Mouse (Mus musculus) ES-Bruce4 (cell line): ENCODE measurements at regions not wholly inside any gene's neighbourhood (a gene's known extent, or its start where the extent isn't known, plus 50 kb on each side); places are given as distances from the start of the nearest gene placed in this dataset.

Experiments
- H3K27ac ChIP-seq: 2 replicates; pipeline ENCODE4 v1.5.1; 2012; ENCODE audit warnings: low read length, inconsistent platforms; ENCODE audit not compliant: insufficient read depth
- H3K27me3 ChIP-seq: 2 replicates; pipeline ENCODE4 v1.6.1; 2012; ENCODE audit warnings: mild to moderate bottlenecking, low read length, inconsistent platforms; ENCODE audit not compliant: control insufficient read depth, poor library complexity, insufficient read depth, severe bottlenecking
- H3K36me3 ChIP-seq: 2 replicates; pipeline ENCODE4 v1.6.1; 2012; ENCODE audit warnings: inconsistent platforms, mild to moderate bottlenecking, low read length, moderate library complexity; ENCODE audit not compliant: control insufficient read depth, poor library complexity, insufficient read depth, severe bottlenecking
- H3K4me1 ChIP-seq: one replicate; pipeline ENCODE4 v1.8.1; 2011; ENCODE audit warnings: low read length; ENCODE audit not compliant: control insufficient read depth, insufficient read depth
- H3K4me3 ChIP-seq: 2 replicates; pipeline ENCODE4 v1.5.1; 2011; ENCODE audit warnings: low read depth, mild to moderate bottlenecking, low read length
- H3K9ac ChIP-seq: 2 replicates; pipeline ENCODE4 v1.6.1; 2012; ENCODE audit warnings: low read depth, mild to moderate bottlenecking, inconsistent platforms; ENCODE audit not compliant: poor library complexity, severe bottlenecking
- H3K9me3 ChIP-seq: replicated peaks from 2 replicates; pipeline ENCODE4 v1.6.1; 2012; ENCODE audit warnings: mild to moderate bottlenecking, low read length, inconsistent platforms; ENCODE audit not compliant: control insufficient read depth, poor library complexity, insufficient read depth, severe bottlenecking
- CTCF ChIP-seq: IDR thresholded peaks from one replicate; pipeline ENCODE4 v1.8.1; 2011; ENCODE audit warnings: low read depth, low read length
- EP300 ChIP-seq: IDR thresholded peaks from 2 replicates; pipeline ENCODE4 v1.6.1; 2011; ENCODE audit warnings: low read depth, low read length; ENCODE audit not compliant: insufficient read depth
- POLR2A ChIP-seq: IDR thresholded peaks from one replicate; pipeline ENCODE4 v1.8.1; 2011; ENCODE audit warnings: low read length; ENCODE audit not compliant: insufficient read depth

DNA sequence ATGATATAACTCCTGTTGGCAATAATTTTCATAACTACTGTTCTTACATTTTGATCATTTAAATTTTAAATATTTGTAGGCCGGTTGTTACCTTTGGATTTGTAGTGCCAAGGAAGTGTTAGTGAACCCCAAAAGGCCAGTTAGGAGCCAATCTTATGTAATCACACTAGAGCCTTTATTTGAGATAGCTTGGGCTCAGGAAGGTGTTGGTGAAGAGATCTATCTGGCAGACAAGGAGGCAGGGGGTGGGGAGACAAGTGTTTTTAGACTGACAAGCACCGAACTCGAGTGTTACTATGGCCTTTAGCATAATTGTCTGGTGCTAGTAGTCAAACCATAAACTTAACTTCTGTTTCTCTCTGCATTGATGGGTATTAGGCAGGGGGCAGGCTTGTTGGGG lies 198.0 kb upstream of the Sema3a start:
- TF ChIP-seq POLR2A (no peak), EP300 (no peak), CTCF (no peak)
- Histone ChIP-seq H3K9me3 (no peaks in the 10 kb centered on the region), H3K4me3 (no peak overlapping the region), H3K4me1 (no peaks in the 10 kb centered on the region), H3K27ac (no peak overlapping the region), H3K27me3 (no peaks in the 10 kb centered on the region; the same call in 1 of the 2 replicates), H3K36me3 (no peaks in the 10 kb centered on the region), H3K9ac (no peak overlapping the region)

GRCm38 (mm10) chr5:12937052-12937451 lies 188.2 kb upstream of the Sema3a start:
- no peak overlapping the region for H3K4me3 ChIP-seq
- H3K9ac ChIP-seq = no peak overlapping the region
- no peaks in the 10 kb centered on the region for H3K4me1 ChIP-seq
- no peaks in the 10 kb centered on the region for H3K27me3 ChIP-seq
- no peaks in the 10 kb centered on the region for H3K36me3 ChIP-seq
- H3K9me3 ChIP-seq = no peaks in the 10 kb centered on the region; the same call in 1 of the 2 replicates
- H3K27ac ChIP-seq = no peak overlapping the region
- TF ChIP-seq POLR2A (no peak), CTCF (no peak), EP300 (no peak)

DNA sequence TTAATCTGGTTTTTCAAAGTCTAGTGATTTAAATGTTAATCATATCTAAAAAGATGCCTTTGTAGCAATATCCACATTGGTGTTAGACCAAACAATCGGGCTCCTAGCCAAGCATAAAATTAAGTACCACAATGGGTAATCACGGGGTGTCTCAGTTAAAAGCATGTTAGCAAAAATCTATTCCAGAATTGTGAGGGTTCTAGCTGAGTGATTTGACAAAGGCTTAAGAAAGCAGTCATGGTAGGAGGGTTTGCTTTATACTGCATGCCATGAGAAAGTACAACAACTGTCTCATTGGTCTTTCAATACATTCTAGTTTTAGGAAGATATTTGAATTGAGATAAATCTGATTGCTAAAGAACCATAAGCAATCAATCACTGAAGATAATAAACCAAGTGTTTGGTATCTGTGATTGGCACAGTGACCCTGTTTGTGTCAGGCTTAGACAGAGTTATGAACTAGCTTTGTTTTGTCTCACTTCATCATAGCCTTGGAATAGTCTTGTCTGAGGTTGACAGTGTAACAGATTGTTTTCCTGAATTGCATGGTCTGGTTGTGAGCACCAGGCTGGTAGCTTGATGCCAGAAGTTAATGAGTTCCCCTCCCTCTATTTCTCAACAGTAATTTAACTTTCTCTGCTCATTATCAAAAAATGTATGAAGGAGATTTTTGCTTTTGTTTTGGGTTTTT lies 186.9 kb upstream of the Sema3a start:
- no peak overlapping the region for H3K4me3 ChIP-seq
- no peaks in the 10 kb centered on the region for H3K27me3 ChIP-seq
- H3K9me3 ChIP-seq = no peaks in the 10 kb centered on the region; the same call in 1 of the 2 replicates
- H3K9ac ChIP-seq = no peak overlapping the region
- no peaks in the 10 kb centered on the region for H3K4me1 ChIP-seq
- TF ChIP-seq POLR2A (no peak), CTCF (no peak), EP300 (no peak)
- no peaks in the 10 kb centered on the region for H3K36me3 ChIP-seq
- H3K27ac ChIP-seq = no peak overlapping the region

- TF ChIP-seq POLR2A (no peak), CTCF (no peak), EP300 (no peak)
- no peak overlapping the region for H3K27ac ChIP-seq
These were observed 180.7 kb upstream of the Sema3a start for GRCm38 (mm10) chr5:12944554-12944953.

GRCm38 (mm10) chr5:12948472-12948871 lies 176.7 kb upstream of the Sema3a start:
- Histone ChIP-seq H3K4me1 (no peaks in the 10 kb centered on the region), H3K9ac (no peak overlapping the region), H3K4me3 (no peak overlapping the region), H3K27me3 (no peaks in the 10 kb centered on the region), H3K27ac (no peak overlapping the region), H3K9me3 (no peaks in the 10 kb centered on the region), H3K36me3 (no peaks in the 10 kb centered on the region)
- TF ChIP-seq POLR2A (no peak), CTCF (no peak), EP300 (no peak)

More at GRCm38 (mm10) chr5:12944554-12944953, 180.7 kb upstream of the Sema3a start:
- Histone ChIP-seq H3K9ac (no peak overlapping the region), H3K9me3 (no peaks in the 10 kb centered on the region; the same call in 1 of the 2 replicates), H3K4me1 (no peaks in the 10 kb centered on the region), H3K27me3 (no peaks in the 10 kb centered on the region), H3K4me3 (no peak overlapping the region), H3K36me3 (no peaks in the 10 kb centered on the region)

GRCm38 (mm10) chr5:12970987-12971386 lies 154.2 kb upstream of the Sema3a start:
- Histone ChIP-seq H3K4me1 (no peaks in the 10 kb centered on the region), H3K9me3 (no peaks in the 10 kb centered on the region), H3K36me3 (no peaks in the 10 kb centered on the region), H3K9ac (no peak overlapping the region), H3K4me3 (no peak overlapping the region), H3K27me3 (no peaks in the 10 kb centered on the region), H3K27ac (no peak overlapping the region)
- TF ChIP-seq CTCF = no peak
- TF ChIP-seq EP300 = no peak
- TF ChIP-seq POLR2A = no peak
